8 mouse cellular contexts compared by ENCODE assay signal in the genomic region with DNA sequence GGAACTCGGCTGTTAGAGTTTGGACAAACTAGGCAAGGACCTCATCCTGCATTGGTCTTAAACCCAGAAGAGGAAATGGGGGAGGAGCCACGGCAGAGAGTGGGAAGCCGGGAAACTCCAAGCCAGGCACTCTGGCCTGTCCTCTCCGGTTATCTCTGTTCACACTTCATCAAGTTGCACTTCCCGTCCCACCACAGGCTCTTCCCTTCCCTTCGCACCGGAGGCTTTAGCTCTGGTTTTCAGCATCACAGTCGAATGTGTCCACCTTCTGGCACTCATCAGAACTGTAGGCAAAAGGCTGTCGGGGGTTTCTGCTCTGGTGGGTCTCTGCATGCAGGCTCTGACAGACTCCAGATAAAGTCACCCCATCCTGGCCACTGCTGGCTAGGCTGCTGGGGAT. TPM values are rescaled to one million over a fixed set of nuclear protein-coding genes. Genes with fewer than 3 reads are reported as not detected.
DNase-seq lines count a peak whose midpoint lies in the region; ATAC-seq and TF ChIP-seq lines count a peak whose summit lies in the region.

No protein-coding gene starts in this region.

- ATAC-seq in intestine, postnatal 0 days: no peak
- no peak for ATAC-seq in midbrain, embryonic 15.5 days (replicated peaks)

- H3K36me3 ChIP-seq in intestine, postnatal 0 days (ENCODE audit: control insufficient read depth, insufficient read depth): no peaks in the 10 kb centered on the region; the same call in 1 of the 2 replicates
- no peaks in the 10 kb centered on the region for H3K36me3 ChIP-seq in midbrain, embryonic 15.5 days (replicated peaks)

- H3K4me3 ChIP-seq in layer of hippocampus, adult 2 months: no peak overlapping the region
- H3K4me3 ChIP-seq in intestine, postnatal 0 days (ENCODE audit: low read depth, low read length): no peak overlapping the region
- H3K4me3 ChIP-seq in midbrain, embryonic 15.5 days: no peak overlapping the region

- no peak overlapping the region for H3K9ac ChIP-seq in intestine, postnatal 0 days (ENCODE audit: low read depth, low read length)
- H3K9ac ChIP-seq in midbrain, embryonic 15.5 days: no peak overlapping the region

- no peak overlapping the region for H3K27ac ChIP-seq in layer of hippocampus, adult 2 months
- no peak overlapping the region for H3K27ac ChIP-seq in intestine, postnatal 0 days (ENCODE audit: low read depth, low read length)
- H3K27ac ChIP-seq in midbrain, embryonic 15.5 days: no peak overlapping the region

- no peak for DNase-seq in layer of hippocampus, adult 2 months (ENCODE audit: low spot score in 2 of 2)
- no peak for DNase-seq in layer of hippocampus, postnatal 14 days (ENCODE audit: low spot score in 2 of 2)
- DNase-seq in embryo, embryonic 11 days: peak; percentile 81
- peak; percentile 63 for DNase-seq in lung, postnatal 36 days
- DNase-seq in ovary, adult 18-20 months (ENCODE audit: low spot score): no peak
- DNase-seq in gastrocnemius, postnatal 4 days (ENCODE audit: low spot score in 2 of 2): no peak

- no peaks in the 10 kb centered on the region for H3K4me1 ChIP-seq in intestine, postnatal 0 days (replicated peaks; ENCODE audit: control insufficient read depth, insufficient read depth, low read length)
- peaks cover 11% of the 10 kb centered on the region for H3K4me1 ChIP-seq in midbrain, embryonic 15.5 days

- peak; percentile 64 for TF ChIP-seq CTCF in layer of hippocampus, adult 2 months (conservative IDR thresholded peaks at IDR 0.05)
- TF ChIP-seq CTCF in intestine, postnatal 0 days (IDR thresholded peaks at IDR 0.05; ENCODE audit: low read depth): peak; percentile 75

- H3K4me2 ChIP-seq in intestine, postnatal 0 days (replicated peaks; ENCODE audit: low read depth): no peak overlapping the region
- no peak overlapping the region for H3K4me2 ChIP-seq in midbrain, embryonic 15.5 days

- H3K27me3 ChIP-seq in intestine, postnatal 0 days (replicated peaks; ENCODE audit: control insufficient read depth, insufficient read depth, low read length): 0 out of 2 replicates have a peak, but pooled peaks cover 5% of the 10 kb centered on the region
- peaks cover 2% of the 10 kb centered on the region; the same call in 1 of the 2 replicates for H3K27me3 ChIP-seq in midbrain, embryonic 15.5 days (replicated peaks)

- no peaks in the 10 kb centered on the region for H3K9me3 ChIP-seq in intestine, postnatal 0 days (ENCODE audit: control insufficient read depth)
- no peaks in the 10 kb centered on the region for H3K9me3 ChIP-seq in midbrain, embryonic 15.5 days

- 12% methylated on average over 9 of the region's 9 CpGs for WGBS in intestine, postnatal 0 days
- 21% methylated on average over 9 of the region's 9 CpGs for WGBS in midbrain, embryonic 15.5 days

RNA-seq across cellular contexts. Expression of a gene that starts 48.5 kb away (rescaled TPM):
- under 1 TPM; 0.20 to 0.26 TPM for total RNA-seq in layer of hippocampus, adult 2 months (2021)
- total RNA-seq in layer of hippocampus, postnatal 14 days (2021): under 1 TPM; 0.35 to 0.62 TPM
- polyA plus RNA-seq in intestine, postnatal 0 days (2015; fragmentation: Nextera tagmentation; extraction: Ambion mirVana): not detected in 2 replicates
- 0.28 and 0.34 TPM in 2 replicates for polyA plus RNA-seq in midbrain, embryonic 15.5 days (2015; fragmentation: Nextera tagmentation; extraction: Ambion mirVana)
- under 1 TPM; 0.26 to 0.37 TPM for total RNA-seq in gastrocnemius, postnatal 4 days (2021)

RNA-seq across cellular contexts. Expression of a gene that starts 52.1 kb away (rescaled TPM):
- 10 to 100 TPM; 85.4 to 91.3 TPM for total RNA-seq in layer of hippocampus, adult 2 months (2021)
- 10 to 100 TPM; 83.0 to 86.4 TPM for total RNA-seq in layer of hippocampus, postnatal 14 days (2021)
- 22.9 and 25.4 TPM in 2 replicates for polyA plus RNA-seq in intestine, postnatal 0 days (2015; fragmentation: Nextera tagmentation; extraction: Ambion mirVana)
- polyA plus RNA-seq in midbrain, embryonic 15.5 days (2015; fragmentation: Nextera tagmentation; extraction: Ambion mirVana): 70.0 and 72.2 TPM in 2 replicates
- 10 to 100 TPM; 47.2 to 52.7 TPM for total RNA-seq in gastrocnemius, postnatal 4 days (2021)

Comparison
In these comparisons a context has a peak if more than half of its experiments do, and no peak if none do; other contexts are left out.
1. DNase-seq: peak in embryo, embryonic 11 days (single experiment) and lung, postnatal 36 days (single experiment); none in layer of hippocampus, adult 2 months (0 of 2), layer of hippocampus, postnatal 14 days (0 of 2), ovary, adult 18-20 months (single experiment) and gastrocnemius, postnatal 4 days (0 of 2).